Mouse (Mus musculus) c-Kit-negative CD71-positive TER-119-positive erythroid progenitor cells, embryonic 14.5 days (primary cell): ENCODE data around the gene Col28a1.
A peak's percentile ranks its signal among the peaks of the same experiment; 100 is the strongest.

Experiments
- DNase-seq: peaks from one replicate; pipeline ENCODE4 v3.0.0-alpha.2; 2013; ENCODE audit warnings: low read depth, low spot score

Gene Col28a1

DNA sequence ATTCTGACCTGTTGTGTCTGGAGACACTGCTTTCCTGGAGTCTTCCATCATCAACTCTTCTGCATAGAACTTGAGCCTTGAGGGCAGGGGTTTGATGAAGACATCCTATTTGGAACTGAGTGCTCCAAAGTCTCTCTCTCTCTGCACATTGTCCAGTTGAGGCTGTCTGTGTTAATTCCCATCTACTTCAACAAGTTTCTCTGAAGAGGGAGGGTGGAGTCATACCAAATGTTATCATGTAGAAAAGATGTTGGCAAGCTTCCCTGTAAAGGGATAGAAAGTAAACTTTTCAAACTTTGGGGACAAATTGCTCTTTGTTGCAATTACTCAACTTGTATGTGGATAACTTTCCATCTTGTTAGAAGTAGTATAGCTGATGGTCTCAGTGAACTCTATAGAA is at the start of gene Col28a1:
TSS of gene Col28a1 (minus strand) at position 101 of the 400 bp plus-strand sequence.
- no peak for DNase-seq

GRCm38 (mm10) chr6:8228596-8228995 is 36.2 kb upstream of the Col28a1 start:
- no peak for DNase-seq

DNA sequence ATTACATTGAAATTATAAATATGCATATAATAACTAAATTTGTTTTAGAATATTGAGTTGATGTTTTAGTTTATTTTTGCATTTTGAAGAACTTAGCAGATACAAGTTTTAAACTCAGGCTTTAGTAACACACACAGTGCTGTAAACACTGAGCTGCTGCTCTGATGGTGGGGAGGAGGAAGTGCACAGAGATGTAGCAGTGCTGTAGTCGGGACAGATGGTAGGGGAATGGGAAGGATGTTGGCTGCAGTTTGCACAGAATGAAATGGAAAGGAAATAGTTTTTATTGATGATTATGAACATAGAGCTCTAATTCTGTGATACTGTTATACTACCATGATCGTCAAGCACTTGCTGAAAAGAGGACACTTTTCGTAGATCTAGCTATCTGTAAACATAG is 34.6 kb upstream of the Col28a1 start:
- DNase-seq = no peak

DNA sequence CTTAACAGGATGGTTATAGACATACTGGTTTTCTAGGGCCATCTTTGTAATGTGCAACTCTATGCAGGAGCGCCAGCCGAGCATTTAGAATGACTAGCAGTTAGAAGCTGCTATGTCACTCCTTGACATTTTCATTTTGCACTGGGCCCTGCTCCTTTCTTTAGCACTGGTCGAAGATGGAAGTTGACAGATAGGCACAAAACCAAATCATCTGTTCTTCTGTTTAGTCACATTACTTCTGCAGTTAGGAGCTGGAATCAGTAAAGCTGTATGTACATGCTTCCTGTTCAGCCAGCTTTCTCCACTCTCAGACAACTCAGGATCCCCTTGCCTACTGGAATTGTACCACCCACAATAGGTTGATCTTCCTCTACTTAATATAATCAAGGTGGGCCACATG is 18.2 kb upstream of the Col28a1 start:
- DNase-seq = peak; percentile 6

DNA sequence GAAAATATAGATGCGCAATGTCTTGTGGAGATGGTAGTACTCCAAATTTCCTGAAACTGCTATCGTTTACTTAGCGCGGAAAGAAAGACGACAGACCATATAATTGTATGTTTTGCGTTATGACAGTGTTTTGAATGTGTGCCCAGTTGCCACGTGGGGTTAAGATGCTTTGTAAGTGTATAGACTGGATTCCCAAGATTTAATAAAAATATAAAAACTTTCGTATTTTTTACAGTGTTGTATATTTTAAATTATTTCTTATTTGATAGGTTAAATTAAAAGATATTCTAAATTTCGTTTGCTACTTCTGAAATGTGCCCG is 17.4 kb upstream of the Col28a1 start:
- no peak for DNase-seq

DNA sequence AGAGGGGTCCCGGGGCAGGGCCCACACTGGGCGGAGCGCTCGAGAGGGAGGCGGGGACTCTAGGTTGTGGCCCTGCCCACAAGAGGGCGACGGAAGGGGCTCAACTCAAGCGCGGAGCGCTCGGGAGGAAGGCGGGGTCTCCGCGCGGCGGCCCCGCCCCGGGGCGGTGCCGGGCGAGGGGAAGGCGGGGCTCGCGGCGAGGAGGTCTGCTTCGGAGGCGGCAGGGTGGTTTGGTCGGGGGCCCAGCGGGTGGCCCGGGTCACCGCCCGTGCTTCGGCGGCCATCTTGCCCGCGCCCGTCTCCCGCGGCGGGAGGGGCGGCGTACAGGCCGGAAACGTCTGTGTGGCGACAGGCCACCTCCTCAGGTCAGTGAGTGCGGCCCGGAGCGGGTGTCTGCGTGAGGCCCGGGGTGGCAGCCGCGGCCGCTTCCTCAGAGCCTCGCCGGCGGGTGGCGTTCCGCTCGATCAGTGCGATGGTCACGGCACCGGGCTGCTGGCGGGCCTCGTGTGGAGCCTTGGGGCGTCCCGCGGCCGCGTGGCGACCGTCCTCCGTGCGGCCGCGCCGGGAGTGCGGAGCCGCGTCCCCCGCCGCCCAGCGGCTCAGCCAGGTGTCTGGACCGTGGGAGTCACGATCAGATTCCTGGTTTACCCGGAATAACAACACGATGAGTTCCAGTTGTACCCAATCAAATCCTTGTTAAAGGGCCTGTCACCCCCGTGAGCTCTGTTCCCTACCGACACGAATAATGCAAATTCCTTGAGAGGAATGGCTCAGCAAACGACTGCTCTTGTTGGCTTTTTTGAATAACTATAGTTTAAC is 16.8 kb upstream of the Col28a1 start, which contains the start of gene Mios:
TSS of gene Mios (plus strand) at position 176 of the 819 bp plus-strand sequence.
- DNase-seq = peak; percentile 82

- no peak for DNase-seq
Measured at GRCm38 (mm10) chr6:8189917-8190316, 2.5 kb downstream of the Col28a1 start.

GRCm38 (mm10) chr6:8188599-8189233 is 3.7 kb downstream of the Col28a1 start:
- no peak for DNase-seq

DNA sequence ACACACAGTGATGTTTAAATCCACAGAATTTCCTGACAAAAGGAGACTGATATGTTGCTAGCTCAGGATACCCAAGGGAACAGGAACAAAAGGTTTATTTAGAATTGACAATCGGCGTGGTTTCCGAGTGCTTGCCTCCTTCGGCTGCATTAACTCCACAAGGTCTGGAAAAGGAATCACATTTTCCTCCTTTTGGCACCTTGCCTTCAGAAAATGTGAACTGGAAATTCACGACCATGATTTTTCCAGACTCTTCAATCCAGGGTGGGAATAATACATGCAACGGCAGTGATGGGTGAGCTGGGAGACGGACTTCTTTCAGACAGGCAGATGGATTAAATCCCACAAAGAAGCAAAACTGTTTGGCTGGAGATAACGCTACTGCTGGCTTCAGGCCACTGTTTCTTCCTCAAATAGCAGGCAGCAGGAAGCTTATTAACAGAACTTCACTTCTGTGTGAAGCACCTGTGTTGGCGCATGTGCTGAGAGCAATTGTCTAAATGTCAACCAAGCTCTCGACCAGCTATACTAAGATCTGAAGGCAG is 13.9 kb downstream of the Col28a1 start:
- DNase-seq = no peak

DNA sequence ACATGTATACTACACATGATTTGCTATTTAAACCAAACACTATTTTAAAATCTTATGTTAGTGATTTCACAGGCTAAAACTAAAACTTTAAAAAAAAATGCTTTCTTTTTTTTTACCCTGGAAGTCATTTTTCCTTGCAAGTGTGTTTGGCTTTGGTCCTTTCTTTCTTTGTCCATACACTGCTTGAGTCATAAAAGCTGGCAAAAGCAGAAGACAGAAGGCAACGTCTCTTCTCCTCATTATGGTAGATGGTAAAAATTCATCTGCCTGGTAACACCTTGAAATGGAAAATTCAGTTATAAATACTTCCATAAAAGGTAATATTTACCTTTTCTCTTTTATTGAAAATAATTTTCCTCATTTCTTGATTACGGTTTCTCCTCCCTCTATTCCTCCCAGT is 16.3 kb downstream of the Col28a1 start:
- DNase-seq = no peak

- no peak for DNase-seq
Measured at GRCm38 (mm10) chr6:8175346-8175745, 17.1 kb downstream of the Col28a1 start.

GRCm38 (mm10) chr6:8174062-8174461 is 18.4 kb downstream of the Col28a1 start:
- no peak for DNase-seq

GRCm38 (mm10) chr6:8172101-8172500 is 20.3 kb downstream of the Col28a1 start:
- DNase-seq = no peak

GRCm38 (mm10) chr6:8164741-8165140 is 27.7 kb downstream of the Col28a1 start:
- no peak for DNase-seq

DNA sequence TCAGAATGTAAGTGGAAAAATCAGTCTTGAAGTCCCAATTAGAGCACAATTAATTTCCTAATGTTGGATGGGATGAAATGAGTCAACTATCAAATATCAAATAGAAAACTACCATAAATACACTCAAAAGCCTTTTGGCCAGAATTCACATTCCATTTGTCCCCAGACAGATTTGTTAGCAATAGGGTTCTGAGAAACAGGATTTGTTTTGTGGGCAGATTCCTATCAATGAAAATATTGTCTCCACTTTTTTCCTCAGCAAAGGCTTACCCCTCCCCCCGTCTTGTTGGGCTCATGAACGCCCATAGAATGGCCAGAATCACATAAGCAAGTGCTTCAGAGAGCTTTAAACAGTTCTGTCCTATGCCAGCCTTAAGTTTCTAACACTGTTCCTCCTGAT is 32.4 kb downstream of the Col28a1 start:
- DNase-seq = no peak

DNA sequence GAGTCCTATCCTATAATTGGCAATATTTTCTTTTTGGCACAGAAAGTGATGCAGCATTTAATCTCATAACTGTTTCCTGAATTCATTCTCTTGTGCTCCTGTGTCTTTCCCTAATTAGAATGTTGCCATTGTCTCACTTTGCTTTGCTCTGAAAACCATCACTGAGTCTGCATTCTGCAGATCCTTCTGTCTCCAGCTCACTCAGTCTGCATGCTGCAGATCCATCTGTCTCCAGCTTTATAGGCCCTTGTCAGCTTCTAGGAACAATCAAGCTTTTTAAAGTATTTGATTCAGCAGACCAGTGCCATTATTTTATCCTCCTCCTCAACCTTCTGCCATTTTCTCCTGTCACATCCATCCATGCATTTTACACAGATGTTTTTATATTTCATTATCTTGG is 35.3 kb downstream of the Col28a1 start:
- no peak for DNase-seq

DNA sequence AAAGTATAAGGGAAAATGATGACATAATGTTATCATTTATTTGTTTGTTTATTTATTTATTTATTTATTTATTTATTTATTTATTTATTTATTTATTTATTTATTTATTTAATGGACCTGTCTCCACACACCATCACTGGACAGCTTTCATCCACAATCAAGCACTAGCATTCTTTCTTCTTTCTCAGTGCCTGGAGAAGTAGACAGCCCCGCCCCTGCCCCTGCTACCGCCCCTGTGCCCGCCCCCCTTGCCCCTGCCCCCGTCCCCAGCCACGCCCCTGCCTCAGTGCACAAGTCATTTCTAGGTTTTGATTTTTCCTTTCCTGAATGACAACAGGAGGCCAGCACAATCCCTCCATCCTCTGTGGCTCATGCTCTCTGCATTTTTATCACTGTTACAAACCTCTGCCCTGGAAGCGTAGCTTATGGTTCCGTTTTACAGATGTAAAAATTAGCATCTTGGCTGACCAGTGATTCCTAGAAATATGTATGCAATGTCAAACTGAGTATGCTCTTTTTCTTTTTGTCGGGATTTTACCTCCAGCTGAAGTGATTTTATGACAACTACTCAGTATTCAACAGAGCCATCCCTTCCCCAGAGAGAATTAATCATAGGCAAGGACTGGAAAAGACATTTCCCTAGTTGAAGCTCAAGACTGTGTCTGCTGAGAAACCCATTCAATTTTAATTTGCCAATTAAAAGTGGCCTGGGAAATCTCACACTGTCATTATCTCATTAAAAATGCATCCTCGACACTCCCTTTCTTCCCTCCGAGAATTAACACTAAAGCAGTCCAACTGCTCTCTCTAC is 39.7 kb downstream of the Col28a1 start:
- DNase-seq = no peak

DNA sequence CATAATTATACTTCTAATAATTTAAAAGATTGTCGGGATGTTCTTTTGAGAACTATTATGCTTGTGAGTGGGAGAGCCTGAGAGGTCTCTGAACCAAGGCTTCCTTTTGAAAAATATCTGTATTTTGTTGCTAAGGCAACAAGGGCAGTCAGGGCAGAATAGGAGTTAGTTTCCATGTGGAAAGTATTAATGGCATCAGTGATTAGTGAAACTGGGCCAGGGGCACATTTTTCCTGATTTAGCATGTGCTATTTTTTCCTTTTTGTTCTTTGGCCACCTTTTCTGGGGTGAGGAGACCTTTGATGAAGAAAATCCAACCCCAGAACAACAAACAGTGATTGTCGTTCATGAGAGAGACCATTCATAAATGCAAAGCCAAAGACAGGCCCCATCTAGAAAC is 43.5 kb downstream of the Col28a1 start:
- no peak for DNase-seq

- DNase-seq = no peak
Measured at GRCm38 (mm10) chr6:8141881-8142280, 50.5 kb downstream of the Col28a1 start.

- no peak for DNase-seq
Measured at GRCm38 (mm10) chr6:8130149-8130548, 62.3 kb downstream of the Col28a1 start.

GRCm38 (mm10) chr6:8128164-8128563 is 64.3 kb downstream of the Col28a1 start:
- no peak for DNase-seq

DNA sequence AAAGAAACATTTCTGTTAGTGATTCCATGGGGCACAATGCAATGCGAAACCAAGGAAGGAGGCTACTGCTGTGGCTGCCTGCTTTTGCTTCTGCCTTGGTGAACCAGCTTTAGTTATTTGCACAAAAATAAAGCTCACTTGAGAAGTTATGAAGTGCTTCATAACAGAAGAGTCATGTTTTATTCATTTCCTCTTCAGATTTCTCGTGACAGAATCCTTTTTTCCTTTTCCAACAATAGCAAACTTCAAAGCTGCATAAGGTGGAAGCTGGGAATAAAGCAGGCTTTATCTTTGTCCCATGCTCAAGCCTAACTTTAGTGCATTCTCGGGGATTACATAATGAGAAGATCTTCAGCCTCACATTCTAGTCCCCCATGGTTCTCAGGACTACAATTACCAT is 65.9 kb downstream of the Col28a1 start:
- DNase-seq = no peak
